Mouse (Mus musculus) erythroblast, embryonic 14.5 days (primary cell): ENCODE measurements around the gene Borcs6.

Source experiments
- GATA1 ChIP-seq: IDR thresholded peaks from 2 replicates; pipeline ENCODE4 v1.6.1; 2012; ENCODE audit warnings: low read length, inconsistent platforms, mixed read lengths
- TAL1 ChIP-seq: IDR thresholded peaks from 3 replicates; pipeline ENCODE4 v1.6.1; 2012; ENCODE audit warnings: low read length, inconsistent platforms, mixed read lengths

- TF ChIP-seq GATA1: peak; percentile 97
- peak; percentile 21; the same call in 1 of the 3 replicates for TF ChIP-seq TAL1
Measured at GRCm38 (mm10) chr11:69073065-69073888, 13.8 kb downstream of the Borcs6 start.
